Mouse (Mus musculus): Measurements from ENCODE around the gene Zfp423. TPM values are rescaled to one million over a fixed set of nuclear protein-coding genes. Genes with fewer than 3 reads are reported as not detected.

Zfp423 gene
- polyA plus RNA-seq, 1 experiment from 2014 or later = 18.1 TPM

DNA sequence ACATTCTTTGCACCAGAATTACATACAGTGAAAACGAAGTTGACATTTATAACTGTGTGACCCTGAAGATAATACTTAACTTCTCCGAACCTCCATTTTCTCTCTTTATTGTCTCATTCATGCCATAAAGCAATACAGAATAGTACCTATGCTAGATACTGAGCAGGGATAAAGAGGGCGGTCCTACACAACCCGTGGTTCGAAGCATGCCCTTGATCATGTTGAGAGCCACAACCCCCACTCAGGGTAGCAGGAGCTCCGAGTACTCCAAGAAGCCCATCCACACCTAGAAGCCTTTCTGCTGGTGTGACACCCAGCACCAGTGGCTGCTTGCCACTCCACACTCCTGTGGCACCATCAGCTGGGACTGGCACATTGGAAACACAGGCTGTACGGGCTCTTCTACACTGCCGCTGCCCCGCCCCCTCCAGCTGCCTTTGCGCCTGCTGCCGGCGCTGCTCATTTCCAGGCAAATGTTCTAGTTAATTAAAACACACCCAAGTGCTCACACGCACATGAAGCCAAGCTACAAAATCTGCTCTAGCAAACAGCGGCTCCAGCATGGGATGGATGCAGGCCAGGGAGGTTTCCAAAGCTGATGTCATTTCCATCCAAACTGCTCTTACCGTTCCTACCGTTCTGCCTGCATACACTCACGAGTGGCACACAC is 147.9 kb downstream of the Zfp423 start:
- no peak overlapping the region for H3K9ac ChIP-seq
- DNase-seq = no peak
- no peaks in the 10 kb centered on the region for H3K4me1 ChIP-seq (ENCODE audit: insufficient read depth)
- no peaks in the 10 kb centered on the region for H3K36me3 ChIP-seq (ENCODE audit: insufficient read depth)
- no peak for TF ChIP-seq CTCF (IDR thresholded peaks at IDR 0.05; ENCODE audit: low read depth)
- no peaks in the 10 kb centered on the region for H3K9me3 ChIP-seq (ENCODE audit: low read depth, low read length)
- WGBS = 71% methylated on average over 17 of the region's 17 CpGs
- no peak overlapping the region for H3K27ac ChIP-seq (ENCODE audit: low read depth)
- no peak overlapping the region for H3K4me3 ChIP-seq (ENCODE audit: low read depth, low read length)
- no peak overlapping the region for H3K4me2 ChIP-seq
- no peaks in the 10 kb centered on the region for H3K27me3 ChIP-seq (ENCODE audit: insufficient read depth, low read length)
- no peak for ATAC-seq (ENCODE audit: insufficient read depth)

DNA sequence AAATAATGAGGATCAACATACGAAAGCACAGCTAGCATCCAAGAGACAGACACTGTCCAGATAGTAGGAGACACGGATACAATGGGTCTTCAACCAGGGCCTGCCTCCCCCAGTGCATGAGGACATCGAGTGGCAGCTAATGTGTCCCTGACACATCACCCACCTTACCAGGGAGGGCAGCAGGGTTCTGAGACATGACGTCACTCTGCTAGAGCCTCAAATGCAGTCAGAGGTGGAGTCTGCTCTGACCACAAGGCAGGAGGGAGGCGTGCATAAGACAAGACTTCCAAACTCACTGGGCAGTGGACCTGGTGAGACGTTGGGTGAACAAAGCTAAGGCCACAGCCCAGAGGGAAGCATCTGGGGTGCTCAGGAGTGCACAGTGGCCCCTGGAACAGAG is 148.6 kb downstream of the Zfp423 start:
- DNase-seq (no peak), ATAC-seq (ENCODE audit: insufficient read depth) (no peak)
- H3K9me3 ChIP-seq (ENCODE audit: low read depth, low read length) = no peaks in the 10 kb centered on the region
- H3K27ac ChIP-seq (ENCODE audit: low read depth) = no peak overlapping the region
- TF ChIP-seq CTCF (IDR thresholded peaks at IDR 0.05; ENCODE audit: low read depth) = no peak
- no peaks in the 10 kb centered on the region for H3K27me3 ChIP-seq (ENCODE audit: insufficient read depth, low read length)
- 60% methylated on average over 6 of the region's 6 CpGs for WGBS
- H3K4me3 ChIP-seq (ENCODE audit: low read depth, low read length) = no peak overlapping the region
- no peak overlapping the region for H3K4me2 ChIP-seq
- no peak overlapping the region for H3K9ac ChIP-seq
- H3K36me3 ChIP-seq (ENCODE audit: insufficient read depth) = no peaks in the 10 kb centered on the region
- no peaks in the 10 kb centered on the region for H3K4me1 ChIP-seq (ENCODE audit: insufficient read depth)

GRCm38 (mm10) chr8:87804327-87804900 is 155.0 kb downstream of the Zfp423 start:
- no peaks in the 10 kb centered on the region for H3K36me3 ChIP-seq (ENCODE audit: insufficient read depth)
- no peak for TF ChIP-seq CTCF (IDR thresholded peaks at IDR 0.05; ENCODE audit: low read depth)
- no peak overlapping the region for H3K4me3 ChIP-seq (ENCODE audit: low read depth, low read length)
- peak overlapping the region; percentile 16; the same call in 1 of the 2 replicates for H3K27ac ChIP-seq (ENCODE audit: low read depth)
- H3K9ac ChIP-seq = no peak overlapping the region
- no peak overlapping the region for H3K4me2 ChIP-seq
- H3K27me3 ChIP-seq (ENCODE audit: insufficient read depth, low read length) = no peaks in the 10 kb centered on the region
- H3K9me3 ChIP-seq (ENCODE audit: low read depth, low read length) = no peaks in the 10 kb centered on the region
- peak; percentile 50 for DNase-seq
- peak; percentile 62 for ATAC-seq (ENCODE audit: insufficient read depth)
- peaks cover 10% of the 10 kb centered on the region; the same call in 1 of the 2 replicates for H3K4me1 ChIP-seq (ENCODE audit: insufficient read depth)
- WGBS = 27% methylated on average over 11 of the region's 11 CpGs

GRCm38 (mm10) chr8:87803437-87803836 is 156.0 kb downstream of the Zfp423 start:
- no peak overlapping the region for H3K9ac ChIP-seq
- ATAC-seq (ENCODE audit: insufficient read depth) (no peak), DNase-seq (no peak)
- H3K36me3 ChIP-seq (ENCODE audit: insufficient read depth) = no peaks in the 10 kb centered on the region
- no peak overlapping the region for H3K4me3 ChIP-seq (ENCODE audit: low read depth, low read length)
- H3K4me2 ChIP-seq = no peak overlapping the region
- WGBS = 66% methylated on average over 10 of the region's 10 CpGs
- H3K9me3 ChIP-seq (ENCODE audit: low read depth, low read length) = no peaks in the 10 kb centered on the region
- no peaks in the 10 kb centered on the region for H3K27me3 ChIP-seq (ENCODE audit: insufficient read depth, low read length)
- TF ChIP-seq CTCF (IDR thresholded peaks at IDR 0.05; ENCODE audit: low read depth) = no peak
- no peak overlapping the region for H3K27ac ChIP-seq (ENCODE audit: low read depth)
- peaks cover 10% of the 10 kb centered on the region; the same call in 1 of the 2 replicates for H3K4me1 ChIP-seq (ENCODE audit: insufficient read depth)

GRCm38 (mm10) chr8:87802571-87802970 is 156.8 kb downstream of the Zfp423 start:
- H3K27me3 ChIP-seq (ENCODE audit: insufficient read depth, low read length) = no peaks in the 10 kb centered on the region
- DNase-seq (no peak), ATAC-seq (ENCODE audit: insufficient read depth) (no peak)
- no peak overlapping the region for H3K4me3 ChIP-seq (ENCODE audit: low read depth, low read length)
- H3K36me3 ChIP-seq (ENCODE audit: insufficient read depth) = no peaks in the 10 kb centered on the region
- peaks cover 10% of the 10 kb centered on the region; the same call in 1 of the 2 replicates for H3K4me1 ChIP-seq (ENCODE audit: insufficient read depth)
- TF ChIP-seq CTCF (IDR thresholded peaks at IDR 0.05; ENCODE audit: low read depth) = no peak
- H3K9ac ChIP-seq = no peak overlapping the region
- H3K9me3 ChIP-seq (ENCODE audit: low read depth, low read length) = no peaks in the 10 kb centered on the region
- no peak overlapping the region for H3K27ac ChIP-seq (ENCODE audit: low read depth)
- WGBS = 35% methylated on average over 3 of the region's 3 CpGs
- no peak overlapping the region for H3K4me2 ChIP-seq

DNA sequence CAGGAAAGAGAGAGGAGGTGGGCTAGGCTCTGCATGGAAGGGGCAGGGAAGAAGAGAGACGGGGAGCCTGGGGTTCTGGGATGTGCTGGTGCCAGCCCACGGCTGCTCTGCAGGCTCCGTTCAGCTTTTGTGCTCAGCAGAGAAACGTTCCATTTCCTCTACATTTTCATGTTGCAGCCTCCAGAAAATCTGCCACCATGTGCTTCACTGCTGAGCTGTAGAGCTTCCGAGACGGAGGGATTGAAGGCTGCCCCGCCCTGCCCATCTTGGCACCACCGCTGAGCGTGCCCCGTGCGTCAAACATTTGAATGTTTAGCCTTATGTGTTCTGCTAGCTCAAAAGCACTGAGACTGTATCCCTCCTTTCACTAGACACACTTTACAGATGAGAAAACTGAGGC is 159.3 kb downstream of the Zfp423 start:
- 79% methylated on average over 11 of the region's 11 CpGs for WGBS
- Histone ChIP-seq H3K36me3 (ENCODE audit: insufficient read depth) (no peaks in the 10 kb centered on the region), H3K27ac (ENCODE audit: low read depth) (no peak overlapping the region), H3K4me2 (no peak overlapping the region), H3K9me3 (ENCODE audit: low read depth, low read length) (no peaks in the 10 kb centered on the region), H3K9ac (no peak overlapping the region), H3K4me1 (ENCODE audit: insufficient read depth) (peaks cover 10% of the 10 kb centered on the region; the same call in 1 of the 2 replicates), H3K4me3 (ENCODE audit: low read depth, low read length) (no peak overlapping the region), H3K27me3 (ENCODE audit: insufficient read depth, low read length) (no peaks in the 10 kb centered on the region)
- TF ChIP-seq CTCF (IDR thresholded peaks at IDR 0.05; ENCODE audit: low read depth) = no peak
- ATAC-seq (ENCODE audit: insufficient read depth) (no peak), DNase-seq (no peak)

GRCm38 (mm10) chr8:87796234-87796633 is 163.2 kb downstream of the Zfp423 start:
- H3K36me3 ChIP-seq (ENCODE audit: insufficient read depth) = no peaks in the 10 kb centered on the region
- no peaks in the 10 kb centered on the region for H3K27me3 ChIP-seq (ENCODE audit: insufficient read depth, low read length)
- H3K4me3 ChIP-seq (ENCODE audit: low read depth, low read length) = no peak overlapping the region
- TF ChIP-seq CTCF (IDR thresholded peaks at IDR 0.05; ENCODE audit: low read depth) = peak; percentile 65
- H3K4me1 ChIP-seq (ENCODE audit: insufficient read depth) = no peaks in the 10 kb centered on the region
- DNase-seq (peak; percentile 42), ATAC-seq (ENCODE audit: insufficient read depth) (no peak)
- no peak overlapping the region for H3K4me2 ChIP-seq
- no peak overlapping the region for H3K27ac ChIP-seq (ENCODE audit: low read depth)
- no peak overlapping the region for H3K9ac ChIP-seq
- whole genome bisulfite sequencing = 68% methylated on average over 7 of the region's 7 CpGs
- H3K9me3 ChIP-seq (ENCODE audit: low read depth, low read length) = no peaks in the 10 kb centered on the region

All from lung, embryonic 14.5 days (tissue).